Mouse (Mus musculus) olfactory bulb, adult 2 months (tissue): ENCODE measurements around the gene Cradd.

Experiments
- CTCF ChIP-seq: fragments of 200-500 bp; IDR thresholded peaks from 2 replicates; pipeline ENCODE4 v1.5.1; 2012; ENCODE audit warnings: low read depth, mild to moderate bottlenecking, low read length, moderate library complexity; ENCODE audit not compliant: insufficient read depth
- POLR2A ChIP-seq: fragments of 200-500 bp; IDR thresholded peaks from 2 replicates; pipeline ENCODE4 v1.6.1; 2012; ENCODE audit warnings: mild to moderate bottlenecking, low read depth, low read length, moderate library complexity; ENCODE audit not compliant: insufficient read depth

- TF ChIP-seq CTCF (no peak), POLR2A (no peak)
Measured at GRCm38 (mm10) chr10:95213311-95213710, 110.6 kb downstream of the Cradd start.
